Mouse (Mus musculus): ENCODE measurements at regions not wholly inside any gene's neighbourhood (a gene's known extent, or its start where the extent isn't known, plus 50 kb on each side); places are given as distances from the start of the nearest gene placed in this dataset.

- DNase-seq, result no peak
Measured at GRCm38 (mm10) chr8:44155705-44156321, 446.0 kb upstream of the Adam34 start.

DNA sequence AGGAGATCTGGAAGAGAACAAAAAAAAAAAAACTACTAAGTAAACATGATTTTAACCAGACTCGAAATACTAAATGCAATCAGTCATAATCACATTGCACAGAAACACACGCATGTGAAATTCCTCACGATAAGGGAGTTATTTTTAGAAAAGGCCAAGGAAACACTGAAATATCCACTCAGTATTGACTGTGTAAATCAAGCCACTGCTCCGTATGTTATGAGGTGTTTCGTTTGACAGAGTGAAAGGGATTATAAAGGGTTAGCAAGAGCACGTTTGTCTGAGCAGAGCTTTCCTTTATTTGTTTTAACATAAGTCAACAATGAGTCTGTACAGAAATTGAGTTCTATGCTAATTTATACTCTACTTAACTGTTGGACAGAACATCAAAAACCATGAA, 455.3 kb upstream of the Adam34 start:
- DNase-seq, result no peak

GRCm38 (mm10) chr8:44177016-44177415, 467.2 kb upstream of the Adam34 start:
- DNase-seq, result no peak

DNA sequence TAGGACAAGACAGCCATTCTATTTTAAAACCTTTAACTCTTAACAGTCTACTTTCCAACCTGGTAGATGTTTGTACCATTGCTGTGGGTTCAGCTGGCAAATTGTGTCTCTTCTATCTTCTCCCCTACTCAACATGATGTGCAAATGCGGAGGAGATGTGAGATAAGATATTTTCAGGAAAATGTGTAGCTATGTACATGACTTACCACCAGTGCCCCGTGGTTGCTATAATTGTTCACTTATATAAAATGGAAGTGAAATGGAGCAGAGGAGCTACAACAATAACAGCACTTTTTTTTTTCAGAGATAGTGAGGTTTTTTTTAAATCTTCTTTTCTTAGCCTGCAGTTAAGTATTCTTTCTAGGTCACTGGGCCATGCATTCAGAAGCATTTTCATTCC, 492.4 kb upstream of the Adam34 start:
- no peak for DNase-seq

DNA sequence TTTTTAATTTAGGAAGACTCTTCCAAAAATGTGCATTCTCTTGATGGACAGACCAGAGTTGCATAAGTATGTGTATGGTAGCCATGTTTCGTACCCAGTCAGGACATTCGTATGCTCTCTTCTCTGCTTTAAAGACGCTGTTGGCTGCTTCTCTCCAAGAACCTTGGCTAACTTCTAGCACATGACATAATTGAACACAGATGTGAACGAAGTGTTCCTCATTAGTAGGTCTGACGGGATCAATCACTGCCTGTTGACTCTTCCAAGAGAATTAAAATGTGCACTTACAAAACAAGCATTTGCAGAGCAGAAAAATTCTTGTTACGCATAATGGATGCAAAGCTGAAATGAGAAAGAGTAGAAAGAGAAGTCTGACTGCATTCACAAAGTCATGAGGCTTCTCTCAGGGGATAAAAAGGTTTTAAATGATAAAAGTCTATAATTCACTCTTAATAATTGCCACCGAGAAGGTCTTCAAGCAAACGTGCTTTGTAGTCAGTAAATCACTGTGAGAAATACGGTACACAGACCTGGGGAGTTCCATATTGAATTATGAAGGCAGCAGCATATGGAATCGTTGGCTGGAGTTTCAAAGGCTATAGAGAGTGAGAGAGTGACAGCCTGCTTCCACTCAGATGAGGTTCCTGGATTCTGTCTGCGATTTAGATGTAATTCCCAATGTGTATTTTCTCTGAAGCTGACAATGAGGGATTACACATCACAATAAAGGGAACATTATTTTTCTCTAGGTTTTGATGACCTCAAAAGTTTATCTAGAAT, 496.7 kb upstream of the Adam34 start:
- no peak for DNase-seq

- DNase-seq, result no peak
Measured at GRCm38 (mm10) chr8:44222346-44222745, 512.5 kb upstream of the Adam34 start.

DNA sequence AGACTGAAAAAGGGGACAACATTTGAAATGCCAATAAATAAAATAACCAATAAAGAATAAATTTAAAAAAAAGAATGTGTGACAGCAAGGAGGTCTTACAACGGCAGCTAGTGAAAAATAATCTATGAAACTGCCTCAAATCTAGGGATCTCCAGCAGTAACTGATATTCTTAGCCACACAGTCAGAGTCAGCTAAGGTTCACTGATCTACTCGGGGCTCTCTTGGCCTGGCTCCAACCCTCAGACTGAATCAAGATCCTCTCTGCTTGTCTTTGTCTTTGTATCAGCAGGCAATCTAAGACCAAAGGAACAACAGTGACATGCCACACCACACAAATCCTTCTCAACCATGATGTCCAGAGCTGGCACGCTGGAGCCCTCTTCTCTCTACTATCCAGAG, 542.5 kb upstream of the Adam34 start:
- no peak for DNase-seq

GRCm38 (mm10) chr8:44257051-44257450, 547.2 kb upstream of the Adam34 start:
- no peak for DNase-seq

GRCm38 (mm10) chr8:44261039-44261438, 551.2 kb upstream of the Adam34 start:
- no peak for DNase-seq

GRCm38 (mm10) chr8:44273300-44273699, 563.5 kb upstream of the Adam34 start:
- DNase-seq, result no peak

GRCm38 (mm10) chr8:44318216-44318615, 608.4 kb upstream of the Adam34 start:
- no peak for DNase-seq

- DNase-seq, result no peak
Measured at GRCm38 (mm10) chr8:44334323-44334993, 600.8 kb upstream of the Fat1 start.

- DNase-seq, result no peak
Measured at GRCm38 (mm10) chr8:44343401-44343800, 591.8 kb upstream of the Fat1 start.

- no peak for DNase-seq
Measured at GRCm38 (mm10) chr8:44343924-44344323, 591.3 kb upstream of the Fat1 start.

DNA sequence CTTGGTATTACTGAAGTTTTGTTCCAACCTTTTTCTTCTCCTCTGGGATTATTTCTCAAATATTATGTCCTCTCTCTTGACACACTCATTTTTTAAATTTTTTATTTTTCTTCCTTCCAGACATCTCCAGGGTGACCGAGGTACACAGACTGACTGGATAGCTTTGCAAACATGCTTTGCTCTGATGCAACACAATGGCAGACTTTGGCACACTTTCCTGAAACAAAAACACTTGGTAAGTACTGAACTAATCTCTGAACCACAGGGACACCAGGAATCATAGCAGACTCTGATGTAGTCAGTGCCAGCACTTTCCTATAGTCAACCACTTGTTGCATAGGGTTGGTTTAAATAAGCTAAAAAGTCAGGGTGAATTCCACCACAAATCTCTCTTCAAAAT, 587.8 kb upstream of the Fat1 start:
- DNase-seq, result no peak

- DNase-seq, result no peak
Measured at GRCm38 (mm10) chr8:44373987-44374386, 561.3 kb upstream of the Fat1 start.

DNA sequence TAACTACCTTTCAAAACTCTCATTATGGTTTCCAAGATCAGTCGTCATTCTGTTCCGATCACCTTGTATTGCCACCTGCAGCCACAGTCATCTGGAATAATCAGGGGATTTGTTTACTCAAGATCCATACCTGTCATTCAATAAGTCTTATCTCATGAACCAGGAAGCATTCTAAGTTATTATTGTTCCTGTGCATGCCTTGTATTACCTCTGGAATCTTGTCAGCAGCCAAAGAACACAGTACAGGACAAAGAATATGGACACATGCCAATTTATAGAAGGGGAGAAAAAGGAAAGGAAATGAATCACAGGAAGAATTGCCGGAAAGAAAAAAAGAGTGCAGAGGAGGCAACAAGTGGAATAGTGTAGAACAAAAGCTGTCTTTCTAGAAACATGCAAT, 557.5 kb upstream of the Fat1 start:
- no peak for DNase-seq

GRCm38 (mm10) chr8:44408462-44408861, 526.8 kb upstream of the Fat1 start:
- no peak for DNase-seq

- no peak for DNase-seq
Measured at GRCm38 (mm10) chr8:44410261-44410660, 525.0 kb upstream of the Fat1 start.

DNA sequence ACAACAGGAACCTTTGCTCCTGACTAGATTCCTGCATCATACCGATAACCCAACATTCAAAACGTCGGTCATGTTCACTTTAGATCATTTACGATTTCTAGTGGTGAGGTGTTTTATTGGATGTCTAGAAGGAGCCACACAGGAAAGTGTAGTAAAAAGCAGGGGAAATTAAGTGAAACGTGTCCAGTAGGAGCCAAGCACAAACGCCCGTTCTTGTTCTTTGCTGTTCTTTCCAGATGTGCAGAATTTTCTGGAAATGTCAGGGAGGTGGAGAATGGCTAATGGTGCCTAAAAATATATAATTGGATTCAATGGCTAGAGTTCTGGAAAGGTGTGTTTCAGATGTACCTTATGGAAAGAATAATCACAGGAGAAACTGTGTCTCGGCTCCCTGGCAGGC, 517.2 kb upstream of the Fat1 start:
- no peak for DNase-seq

- DNase-seq, result no peak
Measured at GRCm38 (mm10) chr8:44455433-44455832, 479.8 kb upstream of the Fat1 start.

DNA sequence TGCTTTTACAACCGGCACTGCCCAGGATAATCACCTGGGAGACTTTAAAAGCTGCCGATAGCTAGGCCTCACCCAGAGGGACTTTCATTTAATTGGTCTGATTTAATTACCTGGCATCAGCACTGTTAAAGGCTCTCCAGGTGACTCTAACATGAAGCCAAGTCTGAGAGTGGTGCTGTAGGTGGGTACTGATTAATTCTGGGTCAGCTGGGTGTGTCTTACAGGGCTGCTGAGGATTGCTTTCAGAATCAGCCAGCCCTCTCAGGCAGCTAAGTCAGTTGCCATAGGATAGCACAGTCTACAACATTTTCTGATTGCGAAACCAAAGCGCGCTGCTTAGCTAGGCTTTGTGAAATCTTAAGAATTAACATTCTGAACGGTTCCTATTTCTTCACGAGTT, 478.9 kb upstream of the Fat1 start:
- DNase-seq, result no peak

DNA sequence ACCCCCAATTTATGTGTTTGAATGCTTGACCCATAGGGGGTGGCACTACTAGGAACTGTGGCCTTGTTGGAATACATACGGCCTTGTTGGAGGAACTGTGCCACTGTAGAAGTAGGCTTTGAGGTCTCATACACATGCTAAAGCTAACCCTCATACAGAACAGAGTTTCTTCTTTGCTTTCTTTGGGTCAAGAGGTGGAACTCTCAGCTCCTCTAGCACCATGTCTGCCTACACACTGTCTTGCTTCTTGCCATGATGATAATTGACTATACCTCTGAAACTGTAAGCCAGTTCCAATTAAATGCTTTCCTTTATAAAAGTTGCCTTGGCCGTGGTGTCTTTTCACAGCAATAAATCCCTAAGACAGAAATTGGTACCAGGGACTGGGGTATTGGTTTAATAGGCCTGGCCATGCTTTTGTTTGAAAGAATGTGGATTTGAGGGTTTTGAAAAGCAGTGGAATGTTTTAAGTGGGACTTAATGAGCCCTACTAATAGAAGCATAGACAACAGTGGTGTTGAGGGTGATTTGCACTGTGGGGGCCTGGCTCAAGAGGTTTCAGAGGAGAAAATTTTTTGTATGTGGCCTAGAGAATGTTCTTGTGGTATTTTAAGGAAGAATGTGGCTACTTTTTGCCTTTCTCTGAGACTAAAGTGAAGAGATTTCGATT, 468.7 kb upstream of the Fat1 start:
- no peak for DNase-seq

DNA sequence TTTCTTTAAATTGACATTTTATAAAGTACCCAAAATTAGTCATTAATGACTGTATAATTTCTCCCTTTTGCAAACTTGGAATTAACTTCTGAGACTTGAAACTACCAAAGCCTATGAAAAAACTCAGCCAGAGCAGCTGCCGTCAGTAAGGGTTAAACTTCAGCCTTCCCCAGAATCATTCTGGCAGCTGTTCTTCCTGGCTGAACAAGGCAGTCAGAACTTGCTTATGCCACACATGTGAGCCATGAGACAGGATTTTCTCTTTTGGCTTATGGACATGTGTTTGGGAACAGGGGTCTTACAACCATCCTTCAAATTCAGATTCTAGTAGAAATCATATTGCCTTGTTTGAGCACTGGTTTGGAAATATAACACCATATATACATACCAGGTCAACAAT, 422.4 kb upstream of the Fat1 start:
- DNase-seq, result no peak

Data from kidney, adult 18-20 months (tissue).